Mouse (Mus musculus) ovary, postnatal 36 days (tissue): ENCODE results near the gene Ypel3.

Source experiments
- DNase-seq: peaks from one replicate; pipeline ENCODE4 v3.0.0; 2022; ENCODE audit warnings: low spot score, mixed read lengths

Ypel3 gene

DNA sequence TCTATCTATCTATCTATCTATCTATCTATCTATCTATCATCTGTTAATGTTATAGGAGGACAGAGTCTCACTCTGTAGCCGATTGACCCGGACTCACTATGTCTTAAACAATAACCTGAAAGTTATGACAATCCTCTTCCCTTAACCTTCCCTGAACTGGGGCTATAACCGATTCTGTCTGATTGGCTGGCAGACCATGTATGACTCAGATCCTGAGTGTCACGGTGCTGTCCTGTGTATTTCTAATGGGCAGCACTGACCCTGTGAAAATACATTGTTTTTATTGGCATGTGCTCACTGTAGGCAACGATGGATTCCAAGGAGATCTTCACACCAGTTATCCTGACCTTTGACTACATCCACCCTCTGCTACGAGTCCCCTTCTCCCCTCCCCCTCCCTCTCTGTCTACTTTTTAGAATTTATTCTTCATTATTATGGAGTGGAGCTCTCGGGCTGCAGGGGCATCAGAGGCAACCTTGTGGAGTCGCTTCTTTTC lies 39.0 kb downstream of the Ypel3 start:
- DNase-seq = no peak

GRCm38 (mm10) chr7:126816494-126816893 lies 39.7 kb downstream of the Ypel3 start:
- no peak for DNase-seq

DNA sequence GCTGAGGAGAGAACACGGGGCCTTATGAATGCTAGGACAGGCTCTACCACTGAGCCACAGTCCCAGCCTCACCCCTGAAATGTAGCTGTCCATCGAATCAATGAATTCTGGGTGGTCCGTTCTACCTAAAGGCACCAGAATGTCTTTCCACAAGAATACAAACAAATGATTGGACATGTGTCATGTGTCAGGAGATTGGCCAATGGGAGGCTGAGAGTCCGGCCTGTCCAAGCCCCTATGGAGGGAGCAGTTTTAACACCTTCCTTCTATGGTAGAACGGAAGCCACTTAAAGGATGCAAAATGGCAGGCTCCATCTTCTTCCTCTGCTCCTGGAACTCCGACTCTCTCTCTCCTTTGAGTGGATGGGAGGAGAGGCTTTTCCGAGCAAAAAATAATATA lies 40.8 kb downstream of the Ypel3 start:
- DNase-seq = no peak

GRCm38 (mm10) chr7:126818818-126819217 lies 42.1 kb downstream of the Ypel3 start:
- DNase-seq = no peak

DNA sequence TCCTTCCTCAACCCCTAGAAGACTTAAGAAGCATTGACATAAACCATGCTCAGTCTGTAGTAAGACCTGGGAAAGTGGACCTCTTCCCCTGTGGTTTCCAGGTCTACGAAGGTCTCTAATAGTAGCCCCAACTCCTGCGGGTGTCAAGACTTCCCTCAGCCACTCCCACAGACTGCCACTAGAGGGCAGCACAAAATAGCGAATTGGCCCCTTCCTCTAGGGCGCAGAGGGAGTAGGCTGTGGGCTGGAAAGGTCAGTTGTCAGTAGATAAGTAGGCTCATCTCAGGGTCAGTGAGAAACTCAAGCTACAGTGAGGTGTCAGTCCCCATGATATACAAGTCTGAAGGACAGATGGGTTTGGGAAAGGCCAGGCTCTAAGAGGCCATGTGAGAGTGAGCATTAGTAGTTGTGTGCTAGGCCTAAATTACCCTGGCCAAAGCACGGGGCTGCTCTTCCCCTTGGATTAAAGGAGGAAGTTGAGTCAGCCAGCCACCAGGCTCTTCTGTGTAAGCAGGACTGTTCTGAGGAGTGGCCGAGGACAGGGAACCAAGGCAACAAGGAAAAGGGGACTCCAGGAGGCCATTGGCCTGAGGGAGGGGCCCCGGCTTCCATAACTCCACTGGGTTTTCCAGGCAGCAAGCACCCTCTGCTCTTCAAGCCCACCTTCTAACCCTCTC lies 45.2 kb downstream of the Ypel3 start:
- peak; percentile 78 for DNase-seq

DNA sequence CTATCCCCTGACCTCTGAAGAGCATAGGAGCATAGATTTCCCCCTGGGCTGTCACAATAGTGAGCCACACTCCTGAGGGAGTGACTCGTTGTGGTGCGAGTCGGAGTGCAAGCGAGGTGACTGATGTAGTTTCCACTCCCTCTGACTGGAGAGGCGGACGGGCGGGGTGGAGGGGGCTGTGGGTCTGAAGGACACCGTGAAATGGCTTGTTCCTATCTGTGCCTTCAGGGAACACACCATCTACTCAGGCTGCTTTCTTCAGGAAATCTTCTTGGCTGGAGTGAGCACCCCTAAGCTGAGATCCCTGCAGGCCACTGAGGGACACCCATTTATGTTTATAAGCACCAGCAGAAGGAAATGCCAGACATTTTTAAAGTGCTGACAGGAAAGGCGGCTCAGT lies 46.0 kb downstream of the Ypel3 start:
- no peak for DNase-seq

DNA sequence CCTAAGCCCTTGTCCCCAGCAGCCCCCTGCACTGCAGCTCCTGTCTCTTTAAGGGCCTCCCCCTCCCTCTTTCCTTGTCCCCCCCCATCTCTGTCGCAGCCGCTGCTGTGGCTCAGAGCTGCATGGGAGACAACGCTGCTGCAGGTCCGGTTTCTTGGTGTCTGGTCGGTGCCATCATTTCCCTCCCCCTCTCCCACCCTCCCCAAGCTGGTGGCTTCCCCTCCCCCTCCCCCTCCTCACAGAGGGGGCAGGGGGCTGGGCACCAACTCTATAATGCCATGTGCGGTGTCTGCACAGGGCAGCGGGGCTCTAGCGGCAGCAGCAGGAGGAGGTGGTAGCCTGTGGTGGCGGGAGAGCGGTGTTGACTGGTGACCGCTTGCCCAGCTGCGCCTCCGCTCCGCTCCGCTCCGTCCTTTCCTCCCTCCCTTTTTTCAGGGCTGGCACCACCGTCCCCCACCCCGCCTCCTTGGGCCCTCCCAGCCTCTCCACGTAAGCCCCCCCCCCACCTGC lies 46.5 kb downstream of the Ypel3 start:
- DNase-seq = no peak

DNA sequence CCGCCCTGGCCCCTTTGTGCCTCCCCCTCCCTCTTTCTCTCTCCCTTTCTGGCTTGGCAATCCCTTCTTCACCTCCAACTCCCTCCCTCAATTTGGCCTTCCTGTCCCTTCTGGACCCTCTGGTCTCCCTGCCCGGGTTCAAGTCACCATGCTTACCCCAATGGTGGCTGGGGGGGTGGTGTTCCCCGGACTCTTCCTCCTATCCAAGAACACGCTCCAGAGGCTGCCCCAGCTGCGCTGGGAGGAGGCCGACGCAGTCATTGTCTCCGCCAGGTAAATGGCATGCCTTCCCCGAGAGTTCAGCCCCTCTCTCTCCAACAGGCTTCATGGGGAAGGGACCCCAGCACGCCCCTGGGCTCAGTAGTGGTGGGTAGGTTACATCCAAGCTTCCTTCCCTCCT lies 47.2 kb downstream of the Ypel3 start:
- DNase-seq = no peak

- no peak for DNase-seq
Measured at GRCm38 (mm10) chr7:126825403-126825802, 48.6 kb downstream of the Ypel3 start.

GRCm38 (mm10) chr7:126825952-126826351 lies 49.2 kb downstream of the Ypel3 start:
- no peak for DNase-seq
